Mouse (Mus musculus) MEL (cell line): ENCODE measurements around the gene Lce1i. TPM values are rescaled to one million over a fixed set of nuclear protein-coding genes. Genes with fewer than 3 reads are reported as not detected.

Source experiments
- DNase-seq: peaks from one replicate; pipeline ENCODE4 v3.0.0; 2011; ENCODE audit warnings: low read depth, low spot score
- H3K27ac ChIP-seq: 2 replicates; pipeline ENCODE4 v1.5.1; 2012; ENCODE audit warnings: low read depth, mild to moderate bottlenecking, control low read depth, low read length, moderate library complexity; ENCODE audit not compliant: control insufficient read depth
- H3K27me3 ChIP-seq, 2 experiments: fragments of 150-350 bp in 1 of 2; sonication (generic) in 1 of 2; 2 replicates each; pipeline ENCODE4 v1.6.1; 2012; ENCODE audit warnings: low read length in 2 of 2, mild to moderate bottlenecking in 2 of 2, improper control_type of control experiment in 1 of 2, moderate library complexity in 1 of 2; ENCODE audit not compliant: insufficient read depth in 2 of 2, control insufficient read depth in 1 of 2
- H3K36me3 ChIP-seq, 2 experiments: 2 replicates each; pipeline ENCODE4 v1.6.1; 2012 to 2014; ENCODE audit warnings: low read length in 2 of 2, improper control_type of control experiment in 1 of 2, inconsistent platforms in 1 of 2, mild to moderate bottlenecking in 1 of 2; ENCODE audit not compliant: insufficient read depth in 2 of 2, control insufficient read depth in 1 of 2
- H3K4me1 ChIP-seq, 2 experiments: fragments of 150-350 bp in 1 of 2; sonication (generic) in 1 of 2; 2 replicates each; pipeline ENCODE4 v1.6.1; 2012; ENCODE audit warnings: low read length in 2 of 2, improper control_type of control experiment in 1 of 2, mild to moderate bottlenecking in 1 of 2; ENCODE audit not compliant: insufficient read depth in 2 of 2, control insufficient read depth in 1 of 2
- H3K4me3 ChIP-seq, 2 experiments: fragments of 150-350 bp in 1 of 2; sonication (generic) in 1 of 2; 2 replicates each; pipeline ENCODE4 v1.5.1; 2012; ENCODE audit warnings: low read depth in 2 of 2, low read length in 2 of 2, mild to moderate bottlenecking in 2 of 2, moderate library complexity in 2 of 2, control low read depth in 1 of 2, improper control_type of control experiment in 1 of 2; ENCODE audit not compliant: control insufficient read depth in 1 of 2, insufficient read depth in 1 of 2
- H3K79me2 ChIP-seq: 2 replicates; pipeline ENCODE4 v1.6.1; 2012; ENCODE audit warnings: mild to moderate bottlenecking, low read length, moderate library complexity; ENCODE audit not compliant: control insufficient read depth, poor library complexity, insufficient read depth
- H3K9ac ChIP-seq: 2 replicates; pipeline ENCODE4 v1.6.1; 2012; ENCODE audit warnings: low read depth, mild to moderate bottlenecking, control low read depth, low read length, moderate library complexity; ENCODE audit not compliant: control insufficient read depth, poor library complexity, severe bottlenecking
- H3K9me3 ChIP-seq: fragments of 150-350 bp; sonication (generic); replicated peaks from 2 replicates; pipeline ENCODE4 v1.6.1; 2012; ENCODE audit warnings: mild to moderate bottlenecking, low read length, improper control_type of control experiment, moderate library complexity; ENCODE audit not compliant: insufficient read depth
- CHD2 ChIP-seq: IDR thresholded peaks from 2 replicates; pipeline ENCODE4 v1.6.1; 2011; ENCODE audit warnings: low read length, improper control_type of control experiment
- CTCF ChIP-seq, 3 experiments: IDR thresholded peaks in 2 of 3; conservative IDR thresholded peaks in 1 of 3; 2 replicates each; pipeline ENCODE4 v1.5.1; 2011 to 2012; ENCODE audit warnings: low read length in 3 of 3, low read depth in 2 of 3, mild to moderate bottlenecking in 2 of 3, improper control_type of control experiment in 1 of 3, inconsistent platforms in 1 of 3, mixed read lengths in 1 of 3, moderate library complexity in 1 of 3; ENCODE audit not compliant: control insufficient read depth in 1 of 3, insufficient read depth in 1 of 3, poor library complexity in 1 of 3, severe bottlenecking in 1 of 3
- ELF1 ChIP-seq: IDR thresholded peaks from 2 replicates; pipeline ENCODE4 v1.6.1; 2014; ENCODE audit warnings: low read depth, mild to moderate bottlenecking, inconsistent platforms, low read length, improper control_type of control experiment, moderate library complexity
- ETS1 ChIP-seq: IDR thresholded peaks from 2 replicates; pipeline ENCODE4 v1.6.1; 2012; ENCODE audit warnings: low read depth, mild to moderate bottlenecking, inconsistent platforms, low read length, improper control_type of control experiment, moderate library complexity
- GABPA ChIP-seq: IDR thresholded peaks from 2 replicates; pipeline ENCODE4 v1.6.1; 2012; ENCODE audit warnings: low read depth, mild to moderate bottlenecking, inconsistent platforms, low read length, improper control_type of control experiment, moderate library complexity
- GATA1 ChIP-seq: IDR thresholded peaks from 2 replicates; pipeline ENCODE4 v1.6.1; 2011; ENCODE audit warnings: low read depth, low read length, improper control_type of control experiment
- HCFC1 ChIP-seq: IDR thresholded peaks from 2 replicates; pipeline ENCODE4 v1.6.1; 2012; ENCODE audit warnings: low read depth, mild to moderate bottlenecking, inconsistent platforms, low read length, improper control_type of control experiment, moderate library complexity
- JUND ChIP-seq: IDR thresholded peaks from 2 replicates; pipeline ENCODE4 v1.6.1; 2011; ENCODE audit warnings: low read depth, mild to moderate bottlenecking, improper control_type of control experiment, low read length
- MAFK ChIP-seq: IDR thresholded peaks from 2 replicates; pipeline ENCODE4 v1.6.1; 2011; ENCODE audit warnings: low read depth, mild to moderate bottlenecking, low read length, improper control_type of control experiment, borderline replicate concordance
- MAZ ChIP-seq: IDR thresholded peaks from 2 replicates; pipeline ENCODE4 v1.6.1; 2012; ENCODE audit warnings: low read depth, mild to moderate bottlenecking, inconsistent platforms, low read length, improper control_type of control experiment
- MEF2A ChIP-seq: IDR thresholded peaks from 2 replicates; pipeline ENCODE4 v1.6.1; 2014; ENCODE audit warnings: low read depth, mild to moderate bottlenecking, inconsistent platforms, low read length, improper control_type of control experiment; ENCODE audit not compliant: poor library complexity, insufficient replicate concordance, severe bottlenecking; ENCODE audit errors: extremely low read depth
- MXI1 ChIP-seq: IDR thresholded peaks from 2 replicates; pipeline ENCODE4 v1.6.1; 2011; ENCODE audit warnings: mild to moderate bottlenecking, low read depth, low read length, improper control_type of control experiment
- MYC ChIP-seq: IDR thresholded peaks from 2 replicates; pipeline ENCODE4 v1.6.1; 2011; ENCODE audit warnings: low read depth, mild to moderate bottlenecking, low read length, improper control_type of control experiment, moderate library complexity
- NELFE ChIP-seq: IDR thresholded peaks from 2 replicates; pipeline ENCODE4 v1.6.1; 2011; ENCODE audit warnings: low read depth, low read length, improper control_type of control experiment
- NRF1 ChIP-seq: IDR thresholded peaks from 2 replicates; pipeline ENCODE4 v1.6.1; 2014; ENCODE audit warnings: low read depth, mild to moderate bottlenecking, inconsistent platforms, low read length, improper control_type of control experiment, moderate library complexity; ENCODE audit not compliant: poor library complexity, insufficient read depth, severe bottlenecking
- POLR2AphosphoS2 ChIP-seq: IDR thresholded peaks from 2 replicates; pipeline ENCODE4 v1.6.1; 2011; ENCODE audit warnings: low read length, improper control_type of control experiment
- RAD21 ChIP-seq: IDR thresholded peaks from 2 replicates; pipeline ENCODE4 v1.6.1; 2011; ENCODE audit warnings: mild to moderate bottlenecking, low read depth, low read length, improper control_type of control experiment
- SMC3 ChIP-seq: IDR thresholded peaks from 2 replicates; pipeline ENCODE4 v1.6.1; 2011; ENCODE audit warnings: low read depth, low read length, improper control_type of control experiment
- TAL1 ChIP-seq: IDR thresholded peaks from 2 replicates; pipeline ENCODE4 v1.6.1; 2012; ENCODE audit warnings: mild to moderate bottlenecking, inconsistent platforms, low read length, moderate library complexity, mixed read lengths
- UBTF ChIP-seq: IDR thresholded peaks from 2 replicates; pipeline ENCODE4 v1.6.1; 2012; ENCODE audit warnings: low read depth, mild to moderate bottlenecking, inconsistent platforms, low read length, improper control_type of control experiment, moderate library complexity, borderline replicate concordance; ENCODE audit not compliant: insufficient read depth
- USF2 ChIP-seq, 2 experiments: IDR thresholded peaks; 2 replicates each; pipeline ENCODE4 v1.6.1; 2011 to 2012; ENCODE audit warnings: improper control_type of control experiment in 2 of 2, low read length in 2 of 2, borderline replicate concordance in 1 of 2, inconsistent platforms in 1 of 2, low read depth in 1 of 2, mild to moderate bottlenecking in 1 of 2; ENCODE audit not compliant: insufficient read depth in 1 of 2
- ZC3H11A ChIP-seq: IDR thresholded peaks from 2 replicates; pipeline ENCODE4 v1.6.1; 2012; ENCODE audit warnings: low read depth, mild to moderate bottlenecking, inconsistent platforms, low read length, improper control_type of control experiment
- ZKSCAN1 ChIP-seq: IDR thresholded peaks from 2 replicates; pipeline ENCODE4 v1.6.1; 2012; ENCODE audit warnings: low read depth, mild to moderate bottlenecking, inconsistent platforms, low read length, improper control_type of control experiment, moderate library complexity
- ZNF384 ChIP-seq: IDR thresholded peaks from 2 replicates; pipeline ENCODE4 v1.6.1; 2012; ENCODE audit warnings: low read depth, mild to moderate bottlenecking, inconsistent platforms, low read length, improper control_type of control experiment
- polyA plus RNA-seq, 2 experiments: library from polyadenylated mRNA; stranded (reverse) in 1 of 2; unstranded in 1 of 2; fragments of >175 nt in 1 of 2; fragments of >200 nt in 1 of 2; gene quantifications; 2 replicates each; pipeline versions ENCODE4 v1.2.1 to v1.2.4; 2012; ENCODE audit warnings: low replicate concordance in 2 of 2, low read depth in 1 of 2; ENCODE audit not compliant: insufficient read length in 2 of 2, insufficient read depth in 1 of 2, missing spikeins in 1 of 2
- total RNA-seq: library from RNA; depleted of rRNA; stranded (reverse); fragments of 300-350 nt; gene quantifications from 2 replicates; pipeline ENCODE4 v1.2.3, GENCODE M21; 2012

Gene Lce1i
- total and polyA plus RNA-seq, 3 experiments: not detected

DNA sequence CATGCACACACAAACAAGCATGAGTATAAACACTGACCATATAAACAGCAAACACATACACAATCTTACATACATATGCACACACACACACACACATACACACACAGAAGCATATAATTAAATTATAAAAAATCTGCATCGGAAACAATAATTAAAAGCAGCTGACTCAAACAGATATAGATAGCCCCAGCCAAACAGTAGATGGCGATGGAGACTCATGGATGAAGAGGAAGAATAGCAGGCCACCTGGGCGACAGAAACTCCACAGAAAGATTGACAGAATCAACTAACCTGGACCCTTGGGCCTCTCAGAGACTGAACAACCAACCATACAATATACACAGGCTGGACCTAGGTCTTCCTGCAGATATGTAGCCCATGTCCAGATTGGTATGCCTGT lies 25.5 kb downstream of the Lce1i start:
- Histone ChIP-seq H3K79me2 (no peaks in the 10 kb centered on the region), H3K4me1 (no peaks in the 10 kb centered on the region), H3K4me3 (no peak overlapping the region), H3K9me3 (no peaks in the 10 kb centered on the region), H3K9ac (no peak overlapping the region), H3K27me3 (no peaks in the 10 kb centered on the region), H3K36me3 (no peaks in the 10 kb centered on the region), H3K27ac (no peak overlapping the region)
- TF ChIP-seq ETS1 (no peak), RAD21 (no peak), ZNF384 (no peak), MXI1 (no peak), MAFK (no peak), MAZ (no peak), POLR2AphosphoS2 (no peak), SMC3 (no peak)
- no peak for DNase-seq

DNA sequence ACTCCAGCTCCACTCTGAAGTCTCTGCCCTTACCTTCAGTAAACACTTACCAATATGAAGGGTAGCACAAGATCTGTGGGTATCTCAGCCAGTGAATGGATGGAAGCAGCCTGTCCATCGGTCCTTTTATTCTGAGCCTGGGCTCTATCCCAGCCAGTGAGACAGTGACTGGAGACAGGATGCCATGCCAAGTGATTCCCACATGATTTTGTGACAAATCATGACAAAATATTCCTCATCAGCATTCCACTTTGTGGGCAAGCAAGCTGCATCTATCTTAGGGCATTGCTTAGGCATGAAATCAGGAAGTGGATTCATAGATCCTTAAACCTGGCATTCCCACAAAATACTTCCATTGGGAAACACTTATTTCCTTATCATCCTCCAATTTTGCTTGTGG lies 26.5 kb downstream of the Lce1i start, which contains the start of gene Lce1g:
Gene Lce1g, minus strand, starts transcription at position 101 of the 400 bp plus-strand sequence.
- TF ChIP-seq MAFK (no peak), CHD2 (no peak), NELFE (no peak), MYC (no peak), ZC3H11A (no peak), SMC3 (no peak), NRF1 (no peak), GABPA (no peak), GATA1 (no peak), HCFC1 (no peak), CTCF (IDR thresholded peaks at IDR 0.05 in 2 of 3, conservative IDR thresholded peaks at IDR 0.05 in 1 of 3; ENCODE audit: control insufficient read depth in 1 of 3, insufficient read depth in 1 of 3, low read depth in 2 of 3, low read length in 3 of 3, poor library complexity in 1 of 3, severe bottlenecking in 1 of 3) (no peak), ELF1 (no peak), UBTF (no peak), JUND (no peak), ZKSCAN1 (no peak), ZNF384 (no peak), MEF2A (no peak), MAZ (no peak), USF2 (IDR thresholded peaks at IDR 0.05; ENCODE audit: borderline replicate concordance in 1 of 2, insufficient read depth in 1 of 2, low read depth in 1 of 2, low read length in 2 of 2) (no peak), TAL1 (no peak)
- Histone ChIP-seq H3K9me3 (no peaks in the 10 kb centered on the region), H3K9ac (no peak within 1 kb of the TSS), H3K4me3 (no peak within 1 kb of the TSS), H3K27me3 (no peaks in the 10 kb centered on the region), H3K79me2 (no peaks in the 10 kb centered on the region), H3K27ac (no peak within 1 kb of the TSS), H3K4me1 (no peaks in the 10 kb centered on the region), H3K36me3 (no peaks in the 10 kb centered on the region)
- no peak for DNase-seq
